Mouse (Mus musculus): ENCODE results near the gene Lyl1. TPM values are rescaled to one million over a fixed set of nuclear protein-coding genes. Genes with fewer than 3 reads are reported as not detected.

Gene Lyl1
- total and polyA plus RNA-seq, 3 experiments = 88.7 to 149 (median 136) TPM

DNA sequence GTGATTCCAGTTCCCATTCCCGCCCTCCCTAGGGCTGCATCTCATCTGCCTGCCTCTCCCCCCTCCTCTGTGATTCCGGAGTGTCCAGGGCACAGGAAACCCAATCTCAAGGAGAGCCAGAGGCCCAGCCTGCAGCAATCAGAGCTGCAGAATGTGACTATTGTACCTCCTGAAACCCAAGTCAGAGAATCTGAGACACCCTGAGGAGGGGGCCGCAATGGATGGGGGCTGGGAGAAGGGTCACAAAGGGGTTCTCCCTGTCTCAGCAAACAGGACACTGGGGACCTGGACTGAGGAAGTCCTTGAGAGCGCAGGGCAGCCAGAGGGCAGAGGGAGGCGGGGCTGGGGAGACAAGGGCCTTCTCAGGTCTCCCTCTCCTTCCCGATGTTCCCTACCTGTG lies 31.7 kb downstream of the Lyl1 start:
- Histone ChIP-seq H3K9me3 (replicated peaks; ENCODE audit: insufficient read depth, low read length) (no peaks in the 10 kb centered on the region), H3K9ac (ENCODE audit: control insufficient read depth, low read depth, low read length, poor library complexity, severe bottlenecking) (no peak overlapping the region), H3K4me3 (ENCODE audit: control insufficient read depth in 1 of 2, insufficient read depth in 1 of 2, low read depth in 2 of 2, low read length in 2 of 2) (no peak overlapping the region), H3K27ac (ENCODE audit: control insufficient read depth, low read depth, low read length) (no peak overlapping the region), H3K79me2 (ENCODE audit: control insufficient read depth, insufficient read depth, low read length, poor library complexity) (peaks cover 3% of the 10 kb centered on the region; the same call in 1 of the 2 replicates), H3K36me3 (ENCODE audit: control insufficient read depth in 1 of 2, insufficient read depth in 2 of 2, low read length in 2 of 2) (peaks cover 0 to 33% of the 10 kb centered on the region in 2 experiments; a peak in 3 of 4 replicates), H3K4me1 (ENCODE audit: control insufficient read depth in 1 of 2, insufficient read depth in 2 of 2, low read length in 2 of 2) (peaks cover 29 to 42% of the 10 kb centered on the region in 2 experiments), H3K27me3 (ENCODE audit: control insufficient read depth in 1 of 2, insufficient read depth in 2 of 2, low read length in 2 of 2) (no peaks in the 10 kb centered on the region)
- no peak for TF ChIP-seq NRF1 (IDR thresholded peaks at IDR 0.05; ENCODE audit: insufficient read depth, low read depth, low read length, poor library complexity, severe bottlenecking)
- no peak for TF ChIP-seq HCFC1 (IDR thresholded peaks at IDR 0.05; ENCODE audit: low read depth, low read length)
- no peak; a peak in 1 of 4 replicates for TF ChIP-seq POLR2A (IDR thresholded peaks at IDR 0.05; ENCODE audit: control insufficient read depth in 1 of 2, insufficient read depth in 1 of 2, low read depth in 1 of 2, low read length in 2 of 2, poor library complexity in 1 of 2)
- TF ChIP-seq USF1 (IDR thresholded peaks at IDR 0.05; ENCODE audit: low read depth, low read length) = no peak
- TF ChIP-seq CHD2 (IDR thresholded peaks at IDR 0.05; ENCODE audit: low read length) = no peak
- no peak for TF ChIP-seq KAT2A (conservative IDR thresholded peaks at IDR 0.05; ENCODE audit: low read depth, low read length)
- no peak for TF ChIP-seq CTCF (IDR thresholded peaks at IDR 0.05 in 2 of 3, conservative IDR thresholded peaks at IDR 0.05 in 1 of 3; ENCODE audit: control insufficient read depth in 1 of 3, insufficient read depth in 1 of 3, low read depth in 2 of 3, low read length in 3 of 3, poor library complexity in 1 of 3, severe bottlenecking in 1 of 3)
- TF ChIP-seq TBP (IDR thresholded peaks at IDR 0.05; ENCODE audit: low read depth, low read length) = no peak
- no peak for TF ChIP-seq TCF12 (IDR thresholded peaks at IDR 0.05; ENCODE audit: low read depth, low read length)
- no peak for TF ChIP-seq BHLHE40 (IDR thresholded peaks at IDR 0.05; ENCODE audit: borderline replicate concordance, low read depth, low read length)
- TF ChIP-seq GABPA (IDR thresholded peaks at IDR 0.05; ENCODE audit: low read depth, low read length) = no peak
- no peak for TF ChIP-seq MXI1 (IDR thresholded peaks at IDR 0.05; ENCODE audit: low read depth, low read length)
- no peak for TF ChIP-seq MEF2A (IDR thresholded peaks at IDR 0.05; ENCODE audit: extremely low read depth, insufficient replicate concordance, low read depth, low read length, poor library complexity, severe bottlenecking)
- TF ChIP-seq MYC (IDR thresholded peaks at IDR 0.05; ENCODE audit: low read depth, low read length) = no peak
- TF ChIP-seq RCOR1 (IDR thresholded peaks at IDR 0.05; ENCODE audit: low read depth, low read length) = no peak
- TF ChIP-seq RAD21 (IDR thresholded peaks at IDR 0.05; ENCODE audit: low read depth, low read length) = no peak
- TF ChIP-seq ZNF384 (IDR thresholded peaks at IDR 0.05; ENCODE audit: low read depth, low read length) = no peak
- TF ChIP-seq CHD1 (IDR thresholded peaks at IDR 0.05; ENCODE audit: low read depth, low read length) = no peak
- DNase-seq (ENCODE audit: low read depth, low spot score) = no peak

DNA sequence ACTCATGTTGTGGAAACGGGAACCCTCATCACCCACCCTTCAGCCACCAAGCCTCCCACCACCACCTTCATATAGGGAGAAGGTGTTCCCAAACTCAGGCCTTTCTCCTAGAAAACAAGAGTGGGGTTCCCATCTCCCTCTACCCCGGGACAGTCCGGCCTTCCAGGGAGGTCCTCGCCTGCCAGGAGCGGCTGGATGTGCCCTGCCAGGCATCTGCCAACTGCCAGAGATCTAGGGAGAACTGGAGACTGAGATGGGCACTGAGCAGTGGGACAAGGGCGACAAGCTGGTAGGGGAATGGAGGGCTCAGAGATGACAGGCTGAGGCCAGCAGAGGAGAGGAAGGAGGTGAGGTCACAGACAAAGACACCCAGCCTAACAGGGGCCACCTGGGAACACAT lies 32.7 kb downstream of the Lyl1 start:
- Histone ChIP-seq H3K4me3 (ENCODE audit: control insufficient read depth in 1 of 2, insufficient read depth in 1 of 2, low read depth in 2 of 2, low read length in 2 of 2) (no peak overlapping the region), H3K27ac (ENCODE audit: control insufficient read depth, low read depth, low read length) (no peak overlapping the region), H3K4me1 (ENCODE audit: control insufficient read depth in 1 of 2, insufficient read depth in 2 of 2, low read length in 2 of 2) (peaks cover 26 to 35% of the 10 kb centered on the region in 2 experiments), H3K36me3 (ENCODE audit: control insufficient read depth in 1 of 2, insufficient read depth in 2 of 2, low read length in 2 of 2) (peaks cover 0 to 30% of the 10 kb centered on the region in 2 experiments; a peak in 3 of 4 replicates), H3K9ac (ENCODE audit: control insufficient read depth, low read depth, low read length, poor library complexity, severe bottlenecking) (no peak overlapping the region), H3K9me3 (replicated peaks; ENCODE audit: insufficient read depth, low read length) (no peaks in the 10 kb centered on the region), H3K27me3 (ENCODE audit: control insufficient read depth in 1 of 2, insufficient read depth in 2 of 2, low read length in 2 of 2) (no peaks in the 10 kb centered on the region), H3K79me2 (ENCODE audit: control insufficient read depth, insufficient read depth, low read length, poor library complexity) (peaks cover 3% of the 10 kb centered on the region; the same call in 1 of the 2 replicates)
- DNase-seq (ENCODE audit: low read depth, low spot score) = no peak
- TF ChIP-seq MEF2A (IDR thresholded peaks at IDR 0.05; ENCODE audit: extremely low read depth, insufficient replicate concordance, low read depth, low read length, poor library complexity, severe bottlenecking) = no peak
- no peak for TF ChIP-seq TCF12 (IDR thresholded peaks at IDR 0.05; ENCODE audit: low read depth, low read length)
- TF ChIP-seq RAD21 (IDR thresholded peaks at IDR 0.05; ENCODE audit: low read depth, low read length) = no peak
- TF ChIP-seq CTCF (IDR thresholded peaks at IDR 0.05 in 2 of 3, conservative IDR thresholded peaks at IDR 0.05 in 1 of 3; ENCODE audit: control insufficient read depth in 1 of 3, insufficient read depth in 1 of 3, low read depth in 2 of 3, low read length in 3 of 3, poor library complexity in 1 of 3, severe bottlenecking in 1 of 3) = no peak
- TF ChIP-seq GABPA (IDR thresholded peaks at IDR 0.05; ENCODE audit: low read depth, low read length) = no peak
- no peak for TF ChIP-seq EP300 (IDR thresholded peaks at IDR 0.05; ENCODE audit: low read depth in 1 of 2, low read length in 2 of 2)
- no peak for TF ChIP-seq CHD2 (IDR thresholded peaks at IDR 0.05; ENCODE audit: low read length)
- TF ChIP-seq POLR2AphosphoS2 (IDR thresholded peaks at IDR 0.05; ENCODE audit: low read length) = no peak
- TF ChIP-seq POLR2A (IDR thresholded peaks at IDR 0.05; ENCODE audit: control insufficient read depth in 1 of 2, insufficient read depth in 1 of 2, low read depth in 1 of 2, low read length in 2 of 2, poor library complexity in 1 of 2) = no peak
- TF ChIP-seq BHLHE40 (IDR thresholded peaks at IDR 0.05; ENCODE audit: borderline replicate concordance, low read depth, low read length) = no peak
- no peak for TF ChIP-seq SMC3 (IDR thresholded peaks at IDR 0.05; ENCODE audit: low read depth, low read length)
- no peak for TF ChIP-seq MYC (IDR thresholded peaks at IDR 0.05; ENCODE audit: low read depth, low read length)
- no peak for TF ChIP-seq HCFC1 (IDR thresholded peaks at IDR 0.05; ENCODE audit: low read depth, low read length)
